Mouse (Mus musculus) liver, embryonic 14.5 days (tissue): Measurements from ENCODE around the gene Fbxo41. TPM values are rescaled to one million over a fixed set of nuclear protein-coding genes. Genes with fewer than 3 reads are reported as not detected.

ENCODE experiments used
- ATAC-seq: fragments of 200-750 bp; cut with Nextera tagmentation; 2 replicates; pipeline ENCODE4 v1.8.0; 2017; ENCODE audit warnings: moderate number of reproducible peaks, mild to moderate bottlenecking, moderate library complexity; ENCODE audit not compliant: insufficient read depth
- DNase-seq, 3 experiments: peaks; one replicate each; pipeline ENCODE4 v3.0.0-alpha.2; 2012 to 2013; ENCODE audit warnings: low read depth in 3 of 3, low spot score in 3 of 3
- H3K27ac ChIP-seq: fragments of 300-500 bp; sonication (generic); 2 replicates; pipeline ENCODE4 v1.5.1; 2014; ENCODE audit warnings: moderate library complexity, mild to moderate bottlenecking, control low read depth, inconsistent platforms
- H3K27me3 ChIP-seq: fragments of 300-500 bp; sonication (generic); 2 replicates; pipeline ENCODE4 v1.6.1; 2014; ENCODE audit warnings: mild to moderate bottlenecking, low read length, moderate library complexity; ENCODE audit not compliant: control insufficient read depth, insufficient read depth
- H3K36me3 ChIP-seq: fragments of 300-500 bp; sonication (generic); replicated peaks from 2 replicates; pipeline ENCODE4 v1.6.1; 2014; ENCODE audit warnings: low read depth; ENCODE audit not compliant: control insufficient read depth, insufficient read depth
- H3K4me1 ChIP-seq, 2 experiments: fragments of 200-500 bp in 1 of 2; fragments of 300-500 bp in 1 of 2; sonication (generic) in 1 of 2; replicated peaks; 2 replicates each; pipeline ENCODE4 v1.6.1; 2012 to 2014; ENCODE audit warnings: antibody characterized with exemption in 1 of 2, inconsistent platforms in 1 of 2, low read length in 1 of 2; ENCODE audit not compliant: control insufficient read depth in 2 of 2, insufficient read depth in 2 of 2
- H3K4me2 ChIP-seq: fragments of 300-500 bp; sonication (generic); 2 replicates; pipeline ENCODE4 v1.6.1; 2014; ENCODE audit warnings: low read depth, mild to moderate bottlenecking, control low read depth, moderate library complexity
- H3K4me3 ChIP-seq, 2 experiments: fragments of 200-500 bp in 1 of 2; fragments of 300-500 bp in 1 of 2; sonication (generic) in 1 of 2; 2 replicates each; pipeline ENCODE4 v1.5.1; 2012 to 2014; ENCODE audit warnings: low read depth in 2 of 2, low read length in 2 of 2, mild to moderate bottlenecking in 2 of 2, control low read depth in 1 of 2, inconsistent platforms in 1 of 2, moderate library complexity in 1 of 2; ENCODE audit not compliant: insufficient read depth in 1 of 2
- H3K9ac ChIP-seq: fragments of 300-500 bp; sonication (generic); replicated peaks from 2 replicates; pipeline ENCODE4 v1.6.1; 2014; ENCODE audit warnings: mild to moderate bottlenecking, control low read depth, moderate library complexity
- H3K9me3 ChIP-seq: fragments of 300-500 bp; sonication (generic); 2 replicates; pipeline ENCODE4 v1.6.1; 2016; ENCODE audit warnings: low read length, mixed read lengths; ENCODE audit not compliant: control insufficient read depth
- CTCF ChIP-seq: IDR thresholded peaks from 2 replicates; pipeline ENCODE4 v1.5.1; 2016; ENCODE audit warnings: antibody characterized with exemption, low read depth, control low read depth
- EP300 ChIP-seq: IDR thresholded peaks from 2 replicates; pipeline ENCODE4 v1.6.1; 2016; ENCODE audit warnings: antibody characterized with exemption, low read depth
- WGBS: fragments of 180-500 bp; shearing (Covaris S2); extraction: QIAGEN DNeasy Blood & Tissue Kit; methylation state at CpG from one replicate; pipeline ENCODE4 v1.1.7; 2014; ENCODE audit not compliant: insufficient replicate concordance; 5-methylcytosine and 5-hydroxymethylcytosine counted together
- polyA plus RNA-seq, 2 experiments: library from polyadenylated mRNA; depleted of rRNA in 1 of 2; stranded (reverse) in 1 of 2; unstranded in 1 of 2; fragments of >200 nt; fragmentation: Nextera tagmentation in 1 of 2; extraction: Ambion mirVana in 1 of 2; gene quantifications; 2 replicates each; pipeline versions ENCODE4 v1.2.1 to v1.2.3; 2012 to 2014

Gene Fbxo41
- polyA plus RNA-seq, 2 experiments, result not detected

DNA sequence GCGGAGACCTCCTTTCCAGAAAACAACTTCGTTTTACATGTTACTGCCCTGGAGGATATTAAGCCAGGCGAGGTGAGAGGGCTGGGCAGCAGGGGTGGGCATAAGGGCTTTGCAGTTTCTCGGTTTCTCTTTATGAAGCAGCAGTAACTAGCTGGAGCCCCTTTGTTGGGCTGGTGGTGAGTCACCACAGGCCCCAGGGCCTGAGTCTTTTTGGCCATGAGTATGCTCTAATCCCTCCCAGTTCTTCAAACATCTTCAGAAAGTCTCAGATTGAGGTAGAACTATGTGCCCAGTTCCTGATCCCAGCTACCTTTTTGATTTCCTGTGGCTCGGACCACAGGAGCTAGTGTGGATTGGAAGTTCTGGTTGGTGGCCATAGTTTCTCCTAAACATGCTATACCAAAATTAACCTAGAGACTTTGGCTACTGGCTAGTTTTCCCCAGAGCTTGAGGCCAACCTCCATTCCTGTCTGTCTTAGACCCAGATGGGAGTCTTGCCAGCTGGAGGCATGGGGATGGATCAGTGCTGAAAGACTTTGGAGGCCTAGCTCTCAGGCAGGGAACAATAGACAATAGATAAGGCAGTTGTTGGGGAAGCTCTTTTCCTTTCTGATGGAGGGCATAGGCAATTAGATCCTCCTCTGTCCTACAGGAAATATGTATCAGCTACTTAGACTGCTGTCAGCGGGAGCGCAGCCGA, 58.4 kb downstream of the Fbxo41 start:
- Histone ChIP-seq H3K4me2 (no peak overlapping the region), H3K4me3 (no peak overlapping the region), H3K36me3 (peaks cover 15% of the 10 kb centered on the region), H3K27ac (no peak overlapping the region), H3K9me3 (no peaks in the 10 kb centered on the region), H3K9ac (no peak overlapping the region), H3K4me1 (no peaks in the 10 kb centered on the region), H3K27me3 (no peaks in the 10 kb centered on the region)
- DNase-seq, result no peak
- no peak for TF ChIP-seq CTCF
- no peak for ATAC-seq
- 79% methylated on average over 8 of the region's 8 CpGs for whole genome bisulfite sequencing

DNA sequence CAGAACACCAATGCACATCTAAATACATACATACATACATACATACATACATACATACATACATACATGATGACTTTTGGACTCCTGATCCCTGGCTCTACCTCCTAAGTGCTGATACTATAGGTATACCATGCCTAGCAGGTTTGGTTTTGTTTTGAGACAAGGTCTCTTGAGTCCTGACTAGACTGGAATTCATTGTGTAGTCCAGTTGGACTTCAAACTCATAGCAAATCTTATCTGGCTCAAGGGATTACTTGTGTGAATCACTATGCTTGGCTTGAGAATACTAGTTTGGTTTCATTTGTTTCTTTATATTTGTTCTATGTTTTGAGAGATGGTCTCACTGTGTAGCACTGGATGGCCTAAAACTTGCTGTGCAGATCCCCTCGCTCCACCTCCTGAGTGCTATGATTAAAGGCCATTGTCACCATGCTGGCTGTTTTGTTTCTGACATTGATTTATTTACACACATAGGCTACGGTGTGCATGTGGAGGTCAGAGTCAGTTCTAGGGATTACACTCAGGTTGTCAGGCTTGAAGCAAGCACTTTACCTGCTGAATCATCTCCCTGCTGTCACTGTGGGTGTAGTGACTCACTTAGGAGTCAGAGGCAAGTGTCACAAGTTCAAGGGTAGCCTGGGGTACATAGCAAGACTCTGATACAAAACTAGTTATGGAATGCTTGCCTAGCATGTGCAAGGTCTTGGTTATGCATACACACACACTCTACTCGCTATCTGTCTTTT, 59.1 kb downstream of the Fbxo41 start:
- H3K4me1 ChIP-seq, result no peaks in the 10 kb centered on the region
- TF ChIP-seq CTCF, result no peak
- no peak for TF ChIP-seq EP300
- no peak overlapping the region for H3K4me3 ChIP-seq
- peaks cover 15% of the 10 kb centered on the region for H3K36me3 ChIP-seq
- H3K9ac ChIP-seq, result no peak overlapping the region
- H3K27ac ChIP-seq, result no peak overlapping the region
- WGBS, result 69% methylated on average over 3 of the region's 3 CpGs
- H3K4me2 ChIP-seq, result no peak overlapping the region
- no peak for ATAC-seq
- H3K9me3 ChIP-seq, result no peaks in the 10 kb centered on the region
- no peaks in the 10 kb centered on the region for H3K27me3 ChIP-seq
- no peak for DNase-seq

- 78% methylated on average over 4 of the region's 4 CpGs for WGBS
- H3K4me1 ChIP-seq, result no peaks in the 10 kb centered on the region
- ATAC-seq, result no peak
These were observed 61.7 kb downstream of the Fbxo41 start for GRCm38 (mm10) chr6:85441142-85441541.

DNA sequence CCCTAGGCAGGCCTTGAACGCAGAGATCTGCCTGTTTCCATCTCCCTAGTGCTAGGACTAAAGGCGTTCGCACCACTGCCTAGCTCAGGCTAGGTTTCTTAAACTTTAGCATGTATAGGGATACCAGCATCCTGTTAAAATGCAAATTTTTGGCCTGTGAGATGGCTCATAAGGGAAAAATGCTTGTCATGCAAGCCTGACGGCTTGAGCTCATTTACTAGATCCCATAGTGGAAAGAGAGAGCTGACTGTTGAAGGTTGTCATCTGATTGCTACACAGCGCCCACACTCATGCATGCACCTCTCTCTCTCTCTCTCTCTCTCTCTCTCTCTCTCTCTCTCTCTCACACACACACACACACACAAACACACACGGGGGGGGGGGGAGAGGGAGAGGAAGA, 66.2 kb downstream of the Fbxo41 start:
- H3K9me3 ChIP-seq, result no peaks in the 10 kb centered on the region
- ATAC-seq, result no peak
- H3K9ac ChIP-seq, result no peak overlapping the region
- peaks cover 3 to 11% of the 10 kb centered on the region in 2 experiments; a peak in 3 of 4 replicates for H3K4me1 ChIP-seq
- H3K4me3 ChIP-seq, result no peak overlapping the region
- DNase-seq, result no peak
- no peaks in the 10 kb centered on the region for H3K27me3 ChIP-seq
- no peak overlapping the region for H3K4me2 ChIP-seq
- H3K27ac ChIP-seq, result no peak overlapping the region
- H3K36me3 ChIP-seq, result peaks cover 5% of the 10 kb centered on the region; the same call in 1 of the 2 replicates
- WGBS, result 71% methylated on average over 5 of the region's 6 CpGs
- TF ChIP-seq EP300, result no peak
- TF ChIP-seq CTCF, result no peak

More at GRCm38 (mm10) chr6:85441142-85441541, 61.7 kb downstream of the Fbxo41 start:
- no peak overlapping the region for H3K9ac ChIP-seq
- peaks cover 9% of the 10 kb centered on the region; the same call in 1 of the 2 replicates for H3K36me3 ChIP-seq
- H3K4me3 ChIP-seq, result no peak overlapping the region
- H3K4me2 ChIP-seq, result no peak overlapping the region
- H3K27me3 ChIP-seq, result no peaks in the 10 kb centered on the region
- H3K9me3 ChIP-seq, result no peaks in the 10 kb centered on the region
- no peak overlapping the region for H3K27ac ChIP-seq
- TF ChIP-seq EP300, result no peak
- no peak for TF ChIP-seq CTCF
- no peak for DNase-seq

DNA sequence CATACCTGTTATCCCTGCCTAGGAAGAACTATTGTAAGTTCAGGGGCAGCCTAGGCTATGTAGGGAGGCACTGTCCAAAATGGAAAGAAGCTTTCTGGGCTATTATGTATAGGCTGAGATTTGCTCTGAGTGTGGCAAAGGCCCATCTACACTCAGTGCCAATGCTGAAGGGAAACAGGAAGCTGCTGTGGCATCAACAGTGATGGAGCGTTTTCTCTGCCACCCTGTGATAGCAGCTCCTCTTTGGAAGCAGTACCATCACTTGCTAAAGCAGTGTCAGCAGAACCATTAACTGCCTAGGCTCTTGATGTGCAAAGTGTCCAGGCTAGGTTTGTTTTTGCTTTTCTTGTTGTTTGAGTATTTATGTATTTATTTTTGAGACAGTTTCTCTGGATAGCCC, 66.6 kb downstream of the Fbxo41 start:
- 69% methylated on average over 1 of the region's 1 CpGs for WGBS
- Histone ChIP-seq H3K4me2 (no peak overlapping the region), H3K4me3 (no peak overlapping the region), H3K27me3 (no peaks in the 10 kb centered on the region), H3K4me1 (peaks cover 3 to 11% of the 10 kb centered on the region in 2 experiments; a peak in 3 of 4 replicates), H3K36me3 (peaks cover 5% of the 10 kb centered on the region; the same call in 1 of the 2 replicates), H3K27ac (no peak overlapping the region), H3K9ac (no peak overlapping the region), H3K9me3 (no peaks in the 10 kb centered on the region)
- ATAC-seq, result no peak
- DNase-seq, result no peak
- TF ChIP-seq EP300 (no peak), CTCF (no peak)
